Mouse (Mus musculus): ENCODE results near the gene Tmem265. TPM values are rescaled to one million over a fixed set of nuclear protein-coding genes. Genes with fewer than 3 reads are reported as not detected.
A peak's percentile ranks its signal among the peaks of the same experiment; 100 is the strongest.

The Tmem265 gene
- polyA plus RNA-seq, 1 experiment from 2014 or later = 8.8 TPM

DNA sequence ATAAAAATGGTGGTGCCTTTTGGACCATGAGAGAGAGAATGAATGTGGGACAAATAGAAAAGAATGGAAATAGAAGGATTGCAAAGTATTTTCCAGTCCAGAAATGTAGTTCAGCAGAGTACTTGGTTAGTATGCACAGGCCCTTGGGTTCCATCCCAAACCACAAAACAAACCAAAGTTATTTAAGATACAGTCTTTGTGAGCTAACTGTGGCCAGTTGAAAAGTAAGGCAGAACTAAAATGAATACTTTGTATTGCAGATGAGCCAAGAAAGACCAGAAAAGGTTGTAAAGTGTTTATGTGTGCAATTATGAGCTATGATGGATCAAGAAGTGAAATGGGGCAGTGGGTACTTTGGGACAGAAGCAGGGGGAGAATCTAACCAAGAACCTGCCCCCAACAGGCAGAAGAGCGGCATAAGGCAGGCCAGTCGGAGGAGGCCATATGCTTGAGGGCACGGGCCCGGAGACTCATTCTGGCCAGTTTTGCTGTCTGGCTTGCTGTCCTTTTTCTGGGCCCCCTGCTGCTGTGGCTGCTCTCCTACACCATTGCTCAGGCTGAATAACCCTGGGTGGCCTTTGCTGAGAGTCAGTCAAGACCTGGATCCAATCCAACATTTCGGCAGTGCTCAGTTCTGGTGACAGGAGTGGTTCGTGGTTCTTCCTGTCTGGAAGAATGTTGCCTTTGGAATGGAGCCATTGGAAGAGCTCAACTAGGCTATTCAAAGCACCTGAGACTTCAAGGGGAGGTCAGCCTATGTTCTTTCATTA is 3.4 kb downstream of the Tmem265 start:
- Histone ChIP-seq H3K9me3 (no peaks in the 10 kb centered on the region), H3K27ac (no peak overlapping the region), H3K4me3 (no peak overlapping the region), H3K4me1 (peaks cover 4% of the 10 kb centered on the region; the same call in 1 of the 2 replicates), H3K9ac (no peak overlapping the region), H3K4me2 (replicated peaks) (no peak overlapping the region), H3K36me3 (peaks cover 72% of the 10 kb centered on the region), H3K27me3 (no peaks in the 10 kb centered on the region)
- WGBS = 81% methylated on average over 6 of the region's 6 CpGs
- no peak for ATAC-seq (ENCODE audit: low FRiP score, low read depth)

DNA sequence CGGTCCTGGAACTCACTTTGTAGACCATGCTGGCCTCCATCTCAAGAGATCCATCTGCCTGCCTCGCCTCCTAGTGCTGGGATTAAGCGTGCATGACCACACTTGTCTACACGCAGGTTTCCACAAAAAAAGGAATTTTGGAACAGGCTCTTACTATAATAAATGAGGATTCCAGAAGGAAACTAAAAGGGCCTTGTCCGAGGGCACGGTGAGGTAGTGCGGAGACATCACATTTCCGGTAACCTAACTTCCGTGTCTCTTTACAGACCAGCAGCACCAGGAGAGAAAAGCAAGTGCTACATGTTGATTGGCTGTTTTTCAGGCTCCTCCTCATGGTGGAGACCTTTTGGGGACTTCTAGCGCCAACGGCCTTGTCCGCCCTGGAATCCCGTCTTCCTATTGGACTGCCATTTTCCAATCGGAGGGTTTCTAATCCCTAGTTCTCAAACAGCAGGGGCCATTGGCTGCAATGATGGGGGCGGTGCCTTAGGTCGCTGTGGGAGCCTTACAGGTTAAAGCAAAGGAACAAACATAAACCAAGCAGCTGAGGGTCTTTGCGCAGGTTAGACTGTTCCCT is 11.8 kb downstream of the Tmem265 start, which contains the start of gene Phkg2:
Gene Phkg2 (plus strand): TSS at position 446 of the 577 bp plus-strand sequence.
- ATAC-seq (ENCODE audit: low FRiP score, low read depth) = peak; percentile 98
- Histone ChIP-seq H3K36me3 (peaks cover 24% of the 10 kb centered on the region), H3K27me3 (no peaks in the 10 kb centered on the region), H3K27ac (peak within 1 kb of the TSS; percentile 76), H3K4me2 (replicated peaks) (peak within 1 kb of the TSS; percentile 97), H3K4me3 (peak within 1 kb of the TSS; percentile 85), H3K9me3 (no peaks in the 10 kb centered on the region), H3K4me1 (peaks cover 22% of the 10 kb centered on the region), H3K9ac (peak within 1 kb of the TSS; percentile 83)
- under 1% methylated on average over 17 of the region's 17 CpGs for WGBS

DNA sequence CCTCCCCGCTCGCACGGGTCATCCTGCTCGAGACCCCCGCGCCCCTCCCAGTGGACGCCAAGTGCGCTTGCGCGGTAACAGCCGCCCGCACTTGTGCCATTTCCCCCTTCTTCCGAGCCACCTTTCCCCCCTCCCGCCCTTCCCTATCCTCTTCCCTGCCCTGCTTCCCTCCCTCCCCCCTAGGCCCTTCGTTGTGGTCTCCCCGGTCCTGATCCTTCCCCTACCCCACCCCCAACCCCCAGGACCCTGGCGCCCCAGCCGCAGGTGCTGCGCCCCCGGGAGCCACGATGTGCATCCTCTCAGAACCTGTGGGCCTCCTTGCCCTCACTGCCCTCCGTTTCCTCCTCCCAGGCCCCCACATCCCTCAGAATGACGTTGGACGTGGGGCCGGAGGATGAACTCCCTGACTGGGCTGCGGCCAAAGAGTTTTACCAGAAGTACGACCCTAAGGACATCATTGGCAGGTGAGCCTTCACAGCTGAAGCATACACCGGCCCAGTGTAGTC is 12.4 kb downstream of the Tmem265 start:
- H3K27me3 ChIP-seq = no peaks in the 10 kb centered on the region
- peak overlapping the region; percentile 97 for H3K4me2 ChIP-seq (replicated peaks)
- H3K36me3 ChIP-seq = peaks cover 29% of the 10 kb centered on the region
- H3K9me3 ChIP-seq = no peaks in the 10 kb centered on the region
- H3K4me1 ChIP-seq = peaks cover 22% of the 10 kb centered on the region
- H3K9ac ChIP-seq = peak overlapping the region; percentile 83
- ATAC-seq (ENCODE audit: low FRiP score, low read depth) = peak; percentile 70
- 0% methylated on average over 19 of the region's 28 CpGs for WGBS
- peak overlapping the region; percentile 61; the same call in 1 of the 2 replicates for H3K27ac ChIP-seq
- peak overlapping the region; percentile 85 for H3K4me3 ChIP-seq

DNA sequence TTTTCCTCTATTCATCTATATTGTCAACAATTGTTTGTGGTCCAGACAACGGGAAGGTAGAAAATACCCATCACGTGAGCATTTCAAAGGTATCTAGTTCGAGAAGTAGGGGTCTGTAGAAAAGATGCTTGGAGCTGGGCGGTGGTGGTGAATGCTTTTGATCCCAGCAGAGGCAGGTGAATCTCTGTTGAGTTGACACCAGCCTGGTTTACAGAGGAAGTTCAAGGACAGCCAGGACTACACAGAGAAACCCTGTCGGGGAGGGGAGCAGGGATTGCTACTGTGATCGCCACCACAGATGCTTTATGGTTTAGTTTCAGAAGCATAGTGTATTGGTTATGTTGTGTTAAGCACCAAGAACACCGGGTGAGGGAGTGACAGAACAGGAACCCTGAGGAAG is 12.9 kb downstream of the Tmem265 start:
- Histone ChIP-seq H3K4me2 (replicated peaks) (peak overlapping the region; percentile 97), H3K36me3 (peaks cover 27% of the 10 kb centered on the region), H3K4me3 (peak overlapping the region; percentile 85), H3K9ac (peak overlapping the region; percentile 83), H3K4me1 (peaks cover 22% of the 10 kb centered on the region), H3K9me3 (no peaks in the 10 kb centered on the region), H3K27me3 (no peaks in the 10 kb centered on the region), H3K27ac (no peak overlapping the region)
- no peak for ATAC-seq (ENCODE audit: low FRiP score, low read depth)
- 17% methylated on average over 7 of the region's 7 CpGs for WGBS

GRCm38 (mm10) chr7:127583260-127583659 is 22.1 kb downstream of the Tmem265 start:
- peaks cover 10% of the 10 kb centered on the region for H3K4me1 ChIP-seq
- H3K4me3 ChIP-seq = no peak overlapping the region
- H3K36me3 ChIP-seq = peaks cover 63% of the 10 kb centered on the region
- no peak for ATAC-seq (ENCODE audit: low FRiP score, low read depth)
- no peaks in the 10 kb centered on the region for H3K9me3 ChIP-seq
- no peak overlapping the region for H3K9ac ChIP-seq
- H3K27me3 ChIP-seq = no peaks in the 10 kb centered on the region
- H3K27ac ChIP-seq = no peak overlapping the region
- H3K4me2 ChIP-seq (replicated peaks) = no peak overlapping the region
- WGBS = 91% methylated on average over 6 of the region's 6 CpGs

DNA sequence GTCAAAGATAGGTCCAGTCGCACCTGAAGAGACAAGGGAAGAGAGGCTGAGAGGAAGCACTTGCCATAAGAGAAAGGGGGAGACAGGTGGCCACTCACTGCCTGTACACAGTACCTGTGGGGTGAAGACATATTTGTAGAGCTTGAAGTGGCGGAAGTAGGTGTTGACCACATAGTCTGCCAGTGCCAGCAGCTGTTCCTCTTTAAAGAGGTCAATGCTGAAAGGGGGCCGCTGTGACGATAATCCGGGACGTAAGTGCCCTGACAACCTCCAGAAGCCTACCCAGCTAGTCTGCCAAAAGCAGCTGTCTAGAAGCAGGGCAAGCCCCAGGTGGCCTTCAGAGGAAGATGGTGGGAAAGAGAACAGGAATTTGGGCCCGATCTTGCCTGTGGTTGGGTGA is 23.8 kb downstream of the Tmem265 start:
- Histone ChIP-seq H3K27me3 (no peaks in the 10 kb centered on the region), H3K9me3 (no peaks in the 10 kb centered on the region), H3K4me1 (peaks cover 18% of the 10 kb centered on the region), H3K9ac (no peak overlapping the region), H3K27ac (no peak overlapping the region), H3K4me3 (no peak overlapping the region), H3K4me2 (replicated peaks) (no peak overlapping the region), H3K36me3 (peaks cover 53% of the 10 kb centered on the region)
- ATAC-seq (ENCODE audit: low FRiP score, low read depth) = no peak
- WGBS = 78% methylated on average over 7 of the region's 7 CpGs

DNA sequence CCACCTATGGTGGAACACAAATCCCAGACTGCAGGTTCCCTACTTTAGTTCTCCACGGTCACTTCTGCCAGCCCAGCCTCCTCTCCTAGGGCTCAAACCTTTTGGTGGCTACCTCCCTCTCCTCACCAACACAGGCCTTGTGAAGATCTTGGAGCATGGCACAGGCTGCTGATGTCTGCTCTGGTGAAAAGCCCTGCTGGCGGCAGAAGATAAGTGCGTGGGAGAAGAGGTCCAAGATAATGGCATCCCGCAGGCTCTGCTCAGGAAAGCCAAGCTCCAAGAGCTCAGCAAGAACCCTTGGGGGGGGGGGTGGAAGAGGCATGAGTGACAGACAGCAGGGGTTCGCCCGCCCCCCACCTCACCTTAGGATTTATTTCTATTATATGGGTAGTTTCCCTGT is 25.0 kb downstream of the Tmem265 start:
- H3K4me2 ChIP-seq (replicated peaks) = no peak overlapping the region
- peaks cover 54% of the 10 kb centered on the region for H3K36me3 ChIP-seq
- no peaks in the 10 kb centered on the region for H3K9me3 ChIP-seq
- H3K4me3 ChIP-seq = no peak overlapping the region
- peaks cover 18% of the 10 kb centered on the region for H3K4me1 ChIP-seq
- H3K27ac ChIP-seq = no peak overlapping the region
- H3K27me3 ChIP-seq = no peaks in the 10 kb centered on the region
- no peak for ATAC-seq (ENCODE audit: low FRiP score, low read depth)
- WGBS = 89% methylated on average over 6 of the region's 6 CpGs
- H3K9ac ChIP-seq = no peak overlapping the region

GRCm38 (mm10) chr7:127587196-127587595 is 26.0 kb downstream of the Tmem265 start:
- Histone ChIP-seq H3K4me1 (peaks cover 18% of the 10 kb centered on the region), H3K27ac (0 out of 2 replicates have a peak overlapping the region, but pooled peaks have one; percentile 52)

GRCm38 (mm10) chr7:127588011-127588871 is 27.1 kb downstream of the Tmem265 start, which contains the start of the genes Ccdc189 and Rnf40:
Ccdc189 (minus strand) TSS chr7:127588595.
Rnf40 (plus strand) TSS chr7:127588767.
- peak; percentile 99 for ATAC-seq (ENCODE audit: low FRiP score, low read depth)
- peak within 1 kb of the TSS; percentile 92 for H3K4me2 ChIP-seq (replicated peaks)
- no peaks in the 10 kb centered on the region for H3K27me3 ChIP-seq
- peak within 1 kb of the TSS; percentile 52; the same call in 1 of the 2 replicates for H3K27ac ChIP-seq
- no peaks in the 10 kb centered on the region for H3K9me3 ChIP-seq
- peaks cover 18% of the 10 kb centered on the region for H3K4me1 ChIP-seq
- peak within 1 kb of the TSS; percentile 90 for H3K4me3 ChIP-seq
- peaks cover 56% of the 10 kb centered on the region for H3K36me3 ChIP-seq
- H3K9ac ChIP-seq = peak within 1 kb of the TSS; percentile 86
- WGBS = under 1% methylated on average over 50 of the region's 50 CpGs

More at GRCm38 (mm10) chr7:127587196-127587595, 26.0 kb downstream of the Tmem265 start:
- 67% methylated on average over 5 of the region's 5 CpGs for WGBS
- ATAC-seq (ENCODE audit: low FRiP score, low read depth) = no peak
- Histone ChIP-seq H3K27me3 (no peaks in the 10 kb centered on the region), H3K9ac (peak overlapping the region; percentile 70), H3K4me3 (peak overlapping the region; percentile 90), H3K9me3 (no peaks in the 10 kb centered on the region), H3K36me3 (peaks cover 56% of the 10 kb centered on the region), H3K4me2 (replicated peaks) (peak overlapping the region; percentile 92)

DNA sequence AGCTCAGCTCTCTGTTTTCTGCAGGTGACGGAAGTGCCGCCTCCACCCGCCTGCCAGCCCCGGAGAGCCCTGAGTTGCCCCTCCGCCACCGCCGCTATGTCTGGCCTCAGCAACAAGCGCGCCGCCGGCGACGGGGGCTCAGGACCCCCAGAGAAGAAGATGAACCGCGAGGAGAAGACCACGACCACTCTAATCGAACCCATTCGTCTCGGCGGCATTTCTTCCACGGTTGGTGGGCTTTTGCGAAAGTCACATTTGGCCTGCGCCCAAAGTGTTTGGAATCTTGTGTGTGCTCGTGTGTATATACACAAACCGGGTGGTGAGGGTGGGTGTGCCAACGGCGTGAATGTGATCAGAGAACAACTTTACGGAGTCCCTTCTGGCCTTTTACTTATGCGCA is 27.7 kb downstream of the Tmem265 start:
- 5% methylated on average over 28 of the region's 29 CpGs for WGBS
- H3K27me3 ChIP-seq = no peaks in the 10 kb centered on the region
- no peak for ATAC-seq (ENCODE audit: low FRiP score, low read depth)
- H3K4me2 ChIP-seq (replicated peaks) = peak overlapping the region; percentile 92
- H3K9me3 ChIP-seq = no peaks in the 10 kb centered on the region
- H3K36me3 ChIP-seq = peaks cover 56% of the 10 kb centered on the region
- peaks cover 18% of the 10 kb centered on the region for H3K4me1 ChIP-seq
- H3K27ac ChIP-seq = no peak overlapping the region
- peak overlapping the region; percentile 86 for H3K9ac ChIP-seq
- H3K4me3 ChIP-seq = peak overlapping the region; percentile 90

DNA sequence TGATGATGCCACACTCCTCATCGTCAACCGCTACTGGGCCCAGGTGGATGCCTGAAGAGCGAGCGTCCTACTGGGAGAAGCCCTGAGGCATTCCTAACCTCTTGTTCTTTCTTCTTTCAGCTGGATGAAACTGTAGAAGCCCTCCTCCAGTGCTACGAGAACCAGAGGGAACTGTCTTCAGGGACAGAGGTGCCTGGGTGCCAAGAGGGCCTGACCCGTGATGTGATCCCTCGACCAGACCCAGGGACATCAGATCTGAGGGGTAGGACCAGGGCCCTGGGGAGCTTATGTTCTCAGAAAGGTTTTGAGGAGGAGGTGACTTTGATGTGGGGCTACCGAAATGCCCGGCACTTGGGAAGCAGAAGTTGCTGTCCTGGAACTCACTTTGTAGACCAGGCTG is 28.4 kb downstream of the Tmem265 start:
- peak overlapping the region; percentile 92 for H3K4me2 ChIP-seq (replicated peaks)
- peaks cover 18% of the 10 kb centered on the region for H3K4me1 ChIP-seq
- no peak for ATAC-seq (ENCODE audit: low FRiP score, low read depth)
- no peaks in the 10 kb centered on the region for H3K27me3 ChIP-seq
- WGBS = 89% methylated on average over 9 of the region's 9 CpGs
- H3K9me3 ChIP-seq = no peaks in the 10 kb centered on the region
- H3K9ac ChIP-seq = peak overlapping the region; percentile 86; the same call in 1 of the 2 replicates
- H3K27ac ChIP-seq = no peak overlapping the region
- H3K36me3 ChIP-seq = peaks cover 56% of the 10 kb centered on the region
- peak overlapping the region; percentile 90 for H3K4me3 ChIP-seq
